Mouse (Mus musculus): ENCODE data around the gene Grin2d. TPM values are rescaled to one million over a fixed set of nuclear protein-coding genes. Genes with fewer than 3 reads are reported as not detected.
A peak's percentile ranks its signal among the peaks of the same experiment; 100 is the strongest.

Gene Grin2d
- total and polyA plus RNA-seq, 3 experiments = 0.04 to 0.07 TPM; not detected in 1

GRCm38 (mm10) chr7:45917004-45917704, 39.0 kb upstream of the Grin2d start:
- Histone ChIP-seq H3K79me2 (replicated peaks; ENCODE audit: control insufficient read depth, extremely low read depth, insufficient read depth, poor library complexity, severe bottlenecking) (no peaks in the 10 kb centered on the region), H3K4me3 (replicated peaks in 1 of 3; ENCODE audit: low read depth in 2 of 3, low read length in 2 of 3, poor library complexity in 1 of 3) (no peak overlapping the region), H3K27ac (ENCODE audit: insufficient read depth, low read depth) (no peak overlapping the region), H3K4me2 (ENCODE audit: insufficient read depth, low read depth, poor library complexity, severe bottlenecking) (no peak overlapping the region), H3K9ac (ENCODE audit: insufficient read depth, low read depth) (no peak overlapping the region), H3K9me3 (replicated peaks; ENCODE audit: low read length) (no peaks in the 10 kb centered on the region), H3K36me3 (replicated peaks in 1 of 2; ENCODE audit: control insufficient read depth in 1 of 2, insufficient read depth in 1 of 2, low read length in 1 of 2) (peaks cover 0 to 55% of the 10 kb centered on the region in 2 experiments), H3K4me1 (ENCODE audit: control insufficient read depth in 1 of 2, insufficient read depth in 2 of 2) (peaks cover 2 to 53% of the 10 kb centered on the region in 2 experiments; a peak in 2 of 4 replicates), H3K27me3 (replicated peaks) (no peaks in the 10 kb centered on the region)
- dilution Hi-C loops (cut with MboI; ENCODE audit: extremely low pct_ligation_motif_present, extremely low pct_unique_long_range_greater_than_20kb, low sequenced_read_pairs) = no loop called here
- in situ Hi-C loops (cut with MboI; ENCODE audit: low pct_ligation_motif_present, low pct_unique_long_range_greater_than_20kb, low sequenced_read_pairs) = no loop called here
- DNase-seq (ENCODE audit: extremely low read depth) = no peak
- no peak for TF ChIP-seq RAD21 (IDR thresholded peaks at IDR 0.05; ENCODE audit: low read depth, low read length)
- TF ChIP-seq ZKSCAN1 (IDR thresholded peaks at IDR 0.05; ENCODE audit: borderline replicate concordance, low read depth, low read length) = no peak
- no peak for TF ChIP-seq MYC (IDR thresholded peaks at IDR 0.05; ENCODE audit: low read depth, low read length)
- TF ChIP-seq MAZ (IDR thresholded peaks at IDR 0.05; ENCODE audit: low read depth, low read length) = no peak
- TF ChIP-seq CHD2 (IDR thresholded peaks at IDR 0.05; ENCODE audit: low read length) = no peak
- TF ChIP-seq ETS1 (conservative IDR thresholded peaks at IDR 0.05; ENCODE audit: low read depth, low read length) = no peak
- no peak for TF ChIP-seq ZC3H11A (IDR thresholded peaks at IDR 0.05; ENCODE audit: low read depth, low read length)
- no peak for TF ChIP-seq TBP (conservative IDR thresholded peaks at IDR 0.05; ENCODE audit: low read depth, low read length)
- TF ChIP-seq KAT2A (IDR thresholded peaks at IDR 0.05; ENCODE audit: insufficient replicate concordance, low read length) = no peak
- TF ChIP-seq MAX (IDR thresholded peaks at IDR 0.05; ENCODE audit: low read length) = no peak
- no peak for TF ChIP-seq IRF4 (IDR thresholded peaks at IDR 0.05; ENCODE audit: low read depth, low read length)
- TF ChIP-seq E2F4 (IDR thresholded peaks at IDR 0.05; ENCODE audit: insufficient replicate concordance, low read depth, low read length) = no peak
- no peak for TF ChIP-seq SIN3A (IDR thresholded peaks at IDR 0.05; ENCODE audit: low read length)
- no peak for TF ChIP-seq PAX5 (IDR thresholded peaks at IDR 0.05; ENCODE audit: low read length)
- TF ChIP-seq USF1 (IDR thresholded peaks at IDR 0.05; ENCODE audit: low read depth, low read length) = no peak

- TF ChIP-seq MAX (IDR thresholded peaks at IDR 0.05; ENCODE audit: low read length) = no peak
- no peak for TF ChIP-seq ZKSCAN1 (IDR thresholded peaks at IDR 0.05; ENCODE audit: borderline replicate concordance, low read depth, low read length)
- TF ChIP-seq MYC (IDR thresholded peaks at IDR 0.05; ENCODE audit: low read depth, low read length) = no peak
- TF ChIP-seq POLR2A (IDR thresholded peaks at IDR 0.05; ENCODE audit: low read depth, low read length) = no peak
- no peak for TF ChIP-seq GABPA (IDR thresholded peaks at IDR 0.05; ENCODE audit: insufficient replicate concordance, low read depth, low read length)
- TF ChIP-seq MEF2A (IDR thresholded peaks at IDR 0.05; ENCODE audit: borderline replicate concordance, low read depth, low read length) = no peak
- no peak for TF ChIP-seq EP300 (IDR thresholded peaks at IDR 0.05; ENCODE audit: low read length)
- no peak for TF ChIP-seq CHD1 (IDR thresholded peaks at IDR 0.05; ENCODE audit: low read depth, low read length)
- no peak for TF ChIP-seq MAFK (IDR thresholded peaks at IDR 0.05; ENCODE audit: insufficient replicate concordance, low read length)
- no peak for TF ChIP-seq JUN (IDR thresholded peaks at IDR 0.05; ENCODE audit: insufficient read depth, low read depth, low read length)
- TF ChIP-seq ZNF384 (IDR thresholded peaks at IDR 0.05; ENCODE audit: low read depth, low read length) = no peak
- TF ChIP-seq HCFC1 (IDR thresholded peaks at IDR 0.05; ENCODE audit: low read depth, low read length) = no peak
- no peak for TF ChIP-seq CHD2 (IDR thresholded peaks at IDR 0.05; ENCODE audit: low read length)
- no peak overlapping the region for H3K9ac ChIP-seq (ENCODE audit: insufficient read depth, low read depth)
Observed at GRCm38 (mm10) chr7:45916056-45917003, 38.2 kb upstream of the Grin2d start.

More at GRCm38 (mm10) chr7:45916056-45917003, 38.2 kb upstream of the Grin2d start:
- in situ Hi-C loops (cut with MboI; ENCODE audit: low pct_ligation_motif_present, low pct_unique_long_range_greater_than_20kb, low sequenced_read_pairs) (no loop called here), dilution Hi-C loops (cut with MboI; ENCODE audit: extremely low pct_ligation_motif_present, extremely low pct_unique_long_range_greater_than_20kb, low sequenced_read_pairs) (no loop called here)
- Histone ChIP-seq H3K36me3 (replicated peaks in 1 of 2; ENCODE audit: control insufficient read depth in 1 of 2, insufficient read depth in 1 of 2, low read length in 1 of 2) (peaks cover 0 to 55% of the 10 kb centered on the region in 2 experiments), H3K79me2 (replicated peaks; ENCODE audit: control insufficient read depth, extremely low read depth, insufficient read depth, poor library complexity, severe bottlenecking) (no peaks in the 10 kb centered on the region), H3K9me3 (replicated peaks; ENCODE audit: low read length) (no peaks in the 10 kb centered on the region), H3K27ac (ENCODE audit: insufficient read depth, low read depth) (no peak overlapping the region), H3K27me3 (replicated peaks) (no peaks in the 10 kb centered on the region), H3K4me2 (ENCODE audit: insufficient read depth, low read depth, poor library complexity, severe bottlenecking) (no peak overlapping the region), H3K4me1 (ENCODE audit: control insufficient read depth in 1 of 2, insufficient read depth in 2 of 2) (peaks cover 2 to 45% of the 10 kb centered on the region in 2 experiments; a peak in 2 of 4 replicates), H3K4me3 (replicated peaks in 1 of 3; ENCODE audit: low read depth in 2 of 3, low read length in 2 of 3, poor library complexity in 1 of 3) (peak overlapping the region in 1 of 3 experiments; percentile 6)
- peak; percentile 58 for DNase-seq (ENCODE audit: extremely low read depth)

All from CH12.LX (cell line).